Mouse (Mus musculus) E14TG2a.4 (cell line): ENCODE data around the gene Cyp4f13.

Source experiments
- CTCF ChIP-seq: conservative IDR thresholded peaks from 2 replicates; pipeline ENCODE4 v1.5.1; 2014; ENCODE audit warnings: low read length
- NANOG ChIP-seq: IDR thresholded peaks from 2 replicates; pipeline ENCODE4 v1.6.1; 2014; ENCODE audit warnings: borderline replicate concordance, low read length, mixed read lengths
- POU5F1 ChIP-seq: IDR thresholded peaks from 2 replicates; pipeline ENCODE4 v1.6.1; 2014; ENCODE audit warnings: low read length, borderline replicate concordance

DNA sequence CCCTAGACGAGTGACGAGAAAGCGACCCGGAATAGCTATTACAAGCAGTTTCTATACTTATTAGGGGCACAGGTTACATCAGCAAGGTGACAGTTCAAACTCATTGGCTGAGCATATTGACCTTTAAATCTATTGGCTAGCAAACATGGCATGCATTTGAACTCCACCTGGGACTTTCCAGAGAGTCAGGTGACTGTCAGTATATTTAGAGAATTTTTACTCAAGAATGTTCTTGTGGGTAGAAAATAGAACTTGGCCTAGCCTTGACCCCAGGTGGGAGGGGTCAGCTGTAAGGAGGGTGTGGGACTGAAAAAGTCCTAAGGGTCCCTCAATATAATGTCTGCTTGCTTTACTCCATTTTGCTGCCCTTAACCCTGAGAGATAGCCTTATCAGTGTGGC lies 51.8 kb downstream of the Cyp4f13 start:
- TF ChIP-seq CTCF (no peak), NANOG (no peak), POU5F1 (no peak)
